Mouse (Mus musculus) CD4-positive, CD25-positive, alpha-beta regulatory T cell, adult 4 months (primary cell): ENCODE results near the gene Vav1. TPM values are rescaled to one million over a fixed set of nuclear protein-coding genes. Genes with fewer than 3 reads are reported as not detected.
"Not testable (repeated sequence)": the region's sequence is repeated elsewhere in the genome, so short reads cannot be mapped to it uniquely, and the experiment has no call there.

ENCODE experiments used
- ATAC-seq: one replicate; pipeline ENCODE4 v1.8.0; 2017
- polyA plus RNA-seq, 2 experiments: library from polyadenylated mRNA; unstranded; fragments of 100-300 nt; shearing (Covaris generic); gene quantifications; one replicate each; pipeline ENCODE4 v1.2.1; 2017

Vav1 gene
- polyA plus RNA-seq, 2 experiments from 2014 or later = 88.9 to 130 TPM

GRCm38 (mm10) chr17:57253306-57253705, 25.6 kb upstream of the Vav1 start:
- no peak for ATAC-seq

- no peak for ATAC-seq
Observed at GRCm38 (mm10) chr17:57255354-57255753, 23.5 kb upstream of the Vav1 start.

DNA sequence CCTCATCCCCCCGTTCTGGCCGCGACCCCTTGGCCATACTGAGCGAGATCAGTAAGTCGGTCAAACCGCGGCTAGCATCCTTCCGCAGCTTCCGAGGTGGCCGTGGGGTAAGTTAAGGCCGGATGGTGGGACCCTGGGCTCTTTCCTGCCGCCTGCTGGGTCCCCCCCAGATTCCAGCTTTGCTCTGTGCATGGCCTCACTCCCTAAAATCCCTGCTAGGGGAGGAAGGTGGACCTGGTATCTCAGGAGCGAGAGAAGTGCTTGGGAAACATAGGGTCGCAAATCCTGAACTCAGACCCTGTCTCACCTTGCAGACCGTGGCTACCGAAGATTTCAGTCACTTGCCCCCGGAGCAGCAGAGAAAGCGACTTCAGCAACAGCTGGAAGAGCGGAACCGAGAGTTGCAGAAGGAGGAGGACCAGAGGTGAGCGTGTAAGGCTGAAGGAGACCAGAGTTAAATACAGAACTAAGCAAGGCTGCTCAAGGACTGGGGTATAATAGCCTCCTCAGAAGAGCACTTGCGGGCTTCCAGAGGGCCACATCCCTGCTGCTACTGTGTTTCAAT, 21.9 kb upstream of the Vav1 start:
- ATAC-seq = no peak

GRCm38 (mm10) chr17:57258191-57258590, 20.7 kb upstream of the Vav1 start:
- no peak for ATAC-seq

GRCm38 (mm10) chr17:57259742-57260141, 19.2 kb upstream of the Vav1 start:
- ATAC-seq = no peak

GRCm38 (mm10) chr17:57260351-57260750, 18.5 kb upstream of the Vav1 start:
- ATAC-seq = no peak

DNA sequence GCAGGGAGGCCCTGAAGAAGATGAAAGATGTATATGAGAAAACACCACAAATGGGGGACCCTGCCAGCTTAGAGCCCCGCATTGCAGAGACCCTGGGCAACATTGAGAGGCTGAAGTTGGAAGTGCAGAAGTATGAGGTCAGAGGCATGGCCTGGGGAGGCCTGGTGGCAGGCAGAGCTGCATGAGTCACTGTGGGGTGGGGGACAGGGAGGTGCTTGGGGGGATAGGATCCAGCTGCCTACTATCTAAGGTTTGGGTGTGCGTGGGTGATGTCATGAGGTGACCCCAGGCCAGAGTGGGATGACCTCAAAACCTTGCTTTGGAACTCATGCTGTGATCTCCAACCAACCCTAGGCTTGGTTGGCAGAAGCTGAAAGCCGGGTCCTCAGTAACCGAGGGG, 17.6 kb upstream of the Vav1 start:
- no peak for ATAC-seq

DNA sequence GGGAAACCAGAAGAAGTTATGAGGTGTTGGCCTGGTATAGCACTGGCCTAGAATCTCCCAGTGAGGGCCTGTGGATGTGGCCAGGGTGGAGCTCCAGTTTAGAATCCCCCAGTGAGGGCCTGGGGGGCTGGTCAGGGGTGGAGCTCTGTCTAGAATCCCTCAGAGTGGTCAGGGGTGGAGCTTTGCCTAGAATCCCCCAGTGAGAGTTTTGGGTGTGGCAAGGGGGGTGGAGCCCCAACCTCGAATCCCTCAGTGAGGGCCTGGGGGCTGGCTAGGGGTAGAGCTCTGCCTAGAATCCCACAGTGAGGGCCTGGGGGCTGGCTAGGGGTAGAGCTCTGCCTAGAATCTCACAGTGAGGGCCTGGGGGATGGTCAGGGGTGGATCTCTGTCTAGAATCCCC, 17.1 kb upstream of the Vav1 start:
- ATAC-seq = no peak

DNA sequence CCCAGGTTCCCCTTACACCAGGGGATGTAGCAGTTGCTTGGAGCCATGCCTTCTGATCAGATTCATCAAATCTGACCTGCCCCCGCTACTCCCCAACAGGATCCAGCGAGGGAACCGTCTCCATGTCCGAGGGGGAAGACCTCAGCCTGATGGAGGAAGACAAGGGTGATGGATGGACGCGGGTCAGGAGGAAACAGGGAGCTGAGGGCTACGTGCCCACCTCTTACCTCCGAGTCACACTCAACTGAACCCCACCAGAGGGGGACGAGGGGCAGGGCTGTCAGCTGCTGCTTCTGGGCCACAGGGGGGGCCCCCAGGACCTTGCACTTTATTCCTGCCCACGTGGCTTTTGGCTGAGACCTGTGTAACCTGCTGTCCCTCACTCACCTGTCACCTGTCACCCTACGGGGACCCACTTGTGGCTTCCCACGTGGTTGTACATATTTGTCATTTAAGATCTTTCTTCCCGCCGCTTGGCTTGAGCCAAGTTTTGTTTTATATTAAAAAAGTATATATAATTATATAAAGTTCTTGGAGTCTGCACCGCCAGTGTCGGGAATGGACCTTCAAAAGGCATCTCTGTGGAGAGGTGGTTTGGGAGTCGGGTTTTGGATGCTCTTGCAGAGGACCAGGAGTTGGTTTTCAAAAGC, 15.9 kb upstream of the Vav1 start:
- no peak for ATAC-seq

DNA sequence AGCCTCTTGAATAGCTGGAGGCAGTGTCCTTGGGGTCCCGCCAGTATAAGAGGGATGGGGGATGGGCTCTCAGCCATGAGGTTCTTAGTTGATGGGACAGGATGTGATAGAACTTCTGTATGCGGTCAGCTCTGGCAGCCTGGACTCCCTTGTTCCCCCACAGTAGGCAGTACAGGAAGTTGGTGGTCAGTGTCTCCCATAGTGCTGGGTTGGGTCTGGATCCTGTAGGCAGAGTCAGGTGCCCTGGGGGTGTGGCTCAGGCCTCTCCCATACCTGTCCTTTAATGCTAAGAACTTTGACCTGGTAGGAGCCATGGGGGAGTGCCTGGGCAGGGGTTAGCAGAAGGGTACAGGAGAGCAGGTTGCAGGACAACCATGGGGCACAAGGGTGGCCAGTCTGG, 14.7 kb upstream of the Vav1 start:
- peak; percentile 34 for ATAC-seq

DNA sequence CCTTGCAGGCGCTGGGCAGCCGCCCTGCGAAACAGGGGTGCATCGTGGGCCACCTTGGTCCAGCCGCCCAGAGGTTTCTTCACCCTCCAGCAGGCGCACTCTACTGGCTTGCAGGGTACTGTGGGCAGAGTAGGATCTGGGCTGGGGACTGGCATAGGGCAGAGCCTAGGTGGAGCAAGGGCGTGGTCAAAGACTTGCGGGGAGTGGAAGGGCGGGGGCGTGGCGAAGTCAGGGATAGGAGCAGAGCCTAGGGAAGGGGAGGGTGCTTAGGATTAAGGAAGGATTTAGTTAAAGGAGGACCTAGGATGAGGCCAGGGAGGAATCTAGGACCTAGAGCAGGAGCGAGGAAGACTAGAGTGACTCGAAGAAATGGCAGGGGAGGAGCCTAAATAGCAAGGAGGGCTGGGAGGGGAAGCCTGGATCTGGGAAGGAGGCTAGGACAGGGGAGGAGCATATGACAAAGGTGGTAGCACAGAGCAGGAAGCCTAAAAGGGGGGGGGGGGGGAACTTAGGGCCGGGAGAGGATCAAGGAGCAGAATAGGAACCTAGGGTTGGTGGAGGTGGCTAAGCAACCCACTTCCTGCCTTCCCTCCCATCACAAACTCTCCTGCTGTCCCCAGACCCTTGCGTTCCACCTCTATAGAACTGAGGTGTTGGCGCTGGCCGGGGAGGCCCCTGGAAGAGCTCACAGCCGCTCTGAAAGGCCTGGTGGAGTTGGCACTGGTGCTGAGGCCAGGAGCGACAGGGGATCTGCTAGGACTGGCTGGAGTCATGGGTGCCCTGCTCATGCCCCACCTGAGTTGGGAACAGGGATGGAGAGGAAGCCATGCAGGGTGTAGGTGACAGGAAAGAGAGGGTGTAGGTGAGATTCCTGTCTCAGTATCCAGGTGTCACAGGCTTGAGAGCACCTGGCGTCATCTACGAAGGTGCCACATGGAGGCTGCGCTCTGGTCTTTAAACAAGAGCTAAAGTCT, 13.6 kb upstream of the Vav1 start:
- peak; percentile 51 for ATAC-seq

DNA sequence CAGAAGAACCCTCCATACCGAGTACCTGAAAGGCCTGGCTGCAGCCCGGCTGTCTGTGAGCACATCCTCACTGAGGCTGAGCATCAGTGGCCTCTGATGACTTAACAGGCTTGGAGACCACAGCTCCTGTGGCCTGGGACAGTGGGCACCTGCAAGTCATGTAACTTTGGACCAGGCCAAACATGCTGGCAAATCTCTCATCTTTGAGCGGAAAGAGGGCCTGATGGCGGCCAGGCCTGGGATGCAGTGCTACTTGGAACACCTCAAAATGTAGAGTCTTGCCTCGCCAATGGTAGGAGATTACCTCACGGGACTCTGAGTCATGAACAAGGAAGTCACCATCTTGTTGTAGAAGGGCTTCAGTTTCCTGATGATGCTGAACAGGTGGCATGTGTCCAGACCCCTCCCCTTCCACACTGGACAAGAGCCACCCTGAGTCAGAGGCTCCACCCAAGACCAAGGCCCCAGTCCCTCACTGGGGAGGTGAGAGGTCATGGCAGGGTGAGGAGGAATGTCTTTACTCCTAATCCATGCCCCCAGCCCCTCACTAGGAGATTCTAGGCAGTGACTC, 11.3 kb upstream of the Vav1 start:
- no peak for ATAC-seq

GRCm38 (mm10) chr17:57271301-57271700, 7.6 kb upstream of the Vav1 start:
- no peak for ATAC-seq

DNA sequence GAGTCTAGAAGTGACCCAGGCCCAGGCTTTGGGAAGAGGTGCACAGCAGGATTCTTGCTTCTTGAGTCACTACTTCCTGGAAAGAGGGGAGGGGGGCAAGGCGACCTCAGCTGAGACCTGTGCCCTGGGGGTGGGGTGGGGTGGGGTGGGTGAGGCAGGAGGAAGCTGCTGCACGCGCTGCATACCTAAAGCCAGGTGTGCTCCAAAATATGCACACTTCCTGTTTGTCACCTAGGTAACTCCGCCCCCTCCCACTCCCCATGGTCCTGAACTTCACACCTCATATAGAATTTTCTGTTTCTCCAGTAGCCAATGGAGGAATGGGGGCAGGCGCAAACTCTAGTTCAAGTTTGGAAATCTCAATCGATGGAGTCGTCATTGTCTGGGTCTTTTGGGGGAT, 5.1 kb upstream of the Vav1 start:
- ATAC-seq = no peak

DNA sequence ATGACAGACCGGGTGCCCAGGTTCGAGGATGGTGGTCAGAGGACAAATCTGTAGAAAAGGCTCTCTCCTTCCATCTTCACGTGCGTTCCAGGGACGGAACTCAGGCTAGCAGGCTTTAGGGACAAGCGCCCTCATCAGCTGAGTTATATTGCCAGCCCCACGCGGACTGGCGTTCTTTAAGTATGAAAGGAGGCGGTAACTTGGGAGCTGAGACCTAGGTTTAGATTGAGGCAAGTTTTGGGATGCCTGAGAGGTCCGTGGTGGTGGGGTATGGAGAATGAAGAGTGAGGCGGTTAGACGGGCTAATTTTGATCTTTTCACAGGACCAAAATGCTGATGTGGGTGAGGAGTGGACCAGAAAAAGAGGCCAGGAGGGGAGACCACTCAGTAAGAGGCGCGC, 4.2 kb upstream of the Vav1 start:
- ATAC-seq = no peak

- ATAC-seq = peak; percentile 66
Observed at GRCm38 (mm10) chr17:57275111-57275996, 3.5 kb upstream of the Vav1 start.

DNA sequence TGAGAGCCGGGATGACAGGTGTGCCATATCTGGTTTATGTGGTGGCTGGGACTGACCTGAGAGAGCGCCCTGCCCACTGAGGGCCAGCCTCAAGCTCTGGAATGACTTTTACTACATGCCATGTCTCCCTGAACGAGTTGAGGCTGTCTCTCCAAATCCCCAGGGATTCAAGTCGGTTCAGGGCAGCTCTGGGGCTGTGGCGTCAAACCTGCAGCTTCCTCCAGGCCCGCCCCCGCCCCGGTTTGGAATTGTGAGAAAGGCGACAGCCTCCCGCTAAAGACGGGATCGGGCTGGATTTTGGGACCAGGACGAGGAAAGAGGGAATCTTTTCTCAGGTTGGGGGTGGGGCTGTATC, 2.9 kb upstream of the Vav1 start:
- no peak for ATAC-seq

DNA sequence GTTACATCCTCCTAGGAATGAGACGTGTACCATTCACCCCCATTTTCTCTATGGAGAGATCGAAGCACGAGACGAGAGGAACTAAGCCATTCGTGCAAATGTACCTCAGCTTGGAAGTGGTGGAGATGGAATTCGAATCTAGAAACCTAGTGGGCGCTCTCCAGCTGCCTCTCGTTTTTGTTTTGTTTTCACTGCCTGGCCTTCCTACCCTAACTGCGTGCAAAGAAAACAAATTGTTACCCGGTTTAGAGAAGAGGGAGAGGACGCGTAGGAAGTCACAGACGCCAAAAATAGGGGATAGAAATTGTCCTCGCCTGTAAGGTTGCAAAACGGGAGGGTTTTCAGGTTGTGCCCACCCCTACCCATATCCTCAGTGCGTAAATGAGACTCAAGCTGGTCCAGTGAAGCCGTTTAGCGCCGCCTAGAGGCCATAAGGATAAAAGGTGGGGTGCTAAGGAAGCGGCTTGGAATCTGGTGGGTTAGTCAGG, 2.2 kb upstream of the Vav1 start:
- ATAC-seq = peak; percentile 32

DNA sequence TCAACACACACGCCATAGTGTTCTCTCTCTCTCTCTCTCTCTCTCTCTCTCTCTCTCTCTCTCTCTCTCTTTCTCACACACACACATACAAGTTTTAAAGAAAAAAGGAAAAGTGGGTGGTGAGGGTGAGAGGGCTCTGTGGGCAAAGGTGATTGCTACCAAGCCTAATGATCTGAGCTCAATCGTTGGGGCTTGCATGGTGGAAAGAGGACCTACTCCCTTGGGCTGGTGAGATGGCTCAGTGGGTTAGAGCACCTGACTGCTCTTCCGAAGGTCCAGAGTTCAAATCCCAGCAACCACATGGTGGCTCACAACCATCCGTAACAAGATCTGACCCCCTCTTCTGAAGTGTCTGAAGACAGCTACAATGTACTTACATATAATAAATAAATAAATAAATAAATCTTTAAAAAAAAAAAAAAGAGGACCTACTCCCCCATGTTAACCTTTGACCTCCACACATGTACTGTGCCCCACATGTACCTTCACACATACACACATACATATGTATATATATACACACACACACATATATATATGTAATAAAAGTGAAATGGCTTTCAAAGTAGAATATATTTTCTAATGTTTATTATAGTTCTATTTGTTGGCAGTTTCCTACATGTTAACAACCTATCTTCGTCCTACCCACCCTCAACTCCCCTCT, 1.2 kb upstream of the Vav1 start:
- ATAC-seq = not testable (repeated sequence)

DNA sequence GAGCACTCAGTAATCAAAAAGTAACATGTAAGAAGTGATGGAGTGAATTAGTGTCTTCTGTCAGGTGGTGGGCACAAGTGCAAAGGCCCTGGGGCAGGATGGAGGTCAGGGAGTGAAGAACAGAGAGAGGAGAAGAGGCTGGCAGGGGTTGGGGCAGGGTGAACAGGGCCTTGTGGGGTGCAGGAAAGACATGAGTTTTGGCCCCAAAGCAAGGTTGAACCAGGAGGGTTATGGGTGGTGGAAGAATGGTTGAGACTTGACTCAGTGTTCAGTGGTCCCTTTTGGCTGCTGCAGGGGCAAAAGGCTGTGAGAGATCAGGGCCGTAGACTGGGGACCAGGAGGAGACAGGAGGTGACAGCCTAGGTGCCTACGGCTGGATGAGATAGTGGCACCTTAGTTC, 363 bp upstream of the Vav1 start:
- ATAC-seq = no peak

DNA sequence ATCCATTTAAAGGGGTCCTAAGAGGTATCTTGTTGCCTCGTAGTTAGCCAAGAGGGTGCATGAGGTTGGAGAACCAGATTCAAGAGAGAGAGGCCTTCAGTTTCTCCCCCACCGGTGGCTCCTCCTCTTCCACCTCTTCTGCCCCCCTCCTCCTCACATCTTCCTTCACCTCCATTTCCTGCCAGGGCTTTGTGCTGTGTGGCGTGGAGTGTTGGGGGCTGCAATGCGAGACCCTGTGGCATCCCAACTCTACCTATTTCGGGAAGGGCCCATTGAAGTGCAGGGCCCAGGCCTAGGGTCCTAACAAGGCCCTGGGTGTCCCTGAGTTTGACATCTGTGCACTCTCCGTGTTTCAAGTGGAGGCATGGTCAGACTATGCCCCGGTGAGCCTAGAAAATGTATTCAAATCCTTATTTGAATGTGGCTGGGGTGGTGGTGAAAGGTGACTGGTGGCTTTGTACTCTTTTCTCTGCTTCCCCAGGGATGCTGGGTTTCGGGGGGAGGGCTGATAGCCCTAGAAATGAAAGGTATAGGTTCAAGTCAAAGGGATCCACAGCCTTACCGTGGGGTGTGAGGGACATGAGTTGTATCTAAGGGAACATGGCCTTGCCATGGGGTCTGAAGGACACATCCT, 808 bp downstream of the Vav1 start:
- peak; percentile 53 for ATAC-seq
